In the genomic region with DNA sequence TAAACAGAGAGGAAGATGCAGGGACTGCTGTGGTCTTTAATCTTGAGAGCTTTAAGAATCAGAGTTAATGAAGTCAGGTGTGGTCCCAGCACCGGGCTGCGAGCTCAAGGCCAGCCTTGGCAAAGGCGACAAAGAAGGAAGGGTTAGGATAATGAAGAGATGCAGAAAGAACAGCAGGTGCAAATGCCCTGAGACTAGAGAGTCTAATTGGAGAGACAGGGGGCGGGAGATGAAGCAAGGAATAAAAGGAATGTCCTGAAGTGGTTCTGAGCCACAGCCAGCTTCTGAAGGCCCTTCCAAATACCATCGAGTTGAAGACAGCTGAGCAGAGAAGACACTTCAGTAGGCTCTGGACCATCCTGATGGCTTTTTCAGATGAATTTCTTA, we compare ENCODE assay signal across 8 mouse cellular contexts. TPM values are rescaled to one million over a fixed set of nuclear protein-coding genes. Genes with fewer than 3 reads are reported as not detected.
A peak's percentile ranks its signal among the peaks of the same experiment; 100 is the strongest.
DNase-seq lines count a peak whose midpoint lies in the region; ATAC-seq and TF ChIP-seq lines count a peak whose summit lies in the region.

No protein-coding gene starts in this region.

- peak overlapping the region; percentile 72 for H3K4me3 ChIP-seq in heart, embryonic 15.5 days
- H3K4me3 ChIP-seq in G1E (ENCODE audit: low read depth, low read length) = peak overlapping the region; percentile 76
- peak overlapping the region; percentile 74 for H3K4me3 ChIP-seq in forebrain, postnatal 0 days (ENCODE audit: low read depth, low read length)

- no peak for DNase-seq in heart, adult 8-10 months (ENCODE audit: low spot score)
- DNase-seq in G1E (ENCODE audit: low spot score) = no peak
- no peak for DNase-seq in forebrain, postnatal 0 days
- DNase-seq in spleen, adult 12 weeks (ENCODE audit: low spot score) = no peak
- no peak for DNase-seq in cerebellum, adult 11 months

- no peaks in the 10 kb centered on the region for H3K9me3 ChIP-seq in heart, embryonic 15.5 days (replicated peaks)
- no peaks in the 10 kb centered on the region for H3K9me3 ChIP-seq in G1E (replicated peaks)
- no peaks in the 10 kb centered on the region for H3K9me3 ChIP-seq in forebrain, postnatal 0 days (ENCODE audit: low read length)

- H3K27ac ChIP-seq in heart, embryonic 15.5 days = peak overlapping the region; percentile 89
- H3K27ac ChIP-seq in forebrain, postnatal 0 days (ENCODE audit: low read depth, low read length) = peak overlapping the region; percentile 95

- H3K4me2 ChIP-seq in heart, embryonic 15.5 days = peak overlapping the region; percentile 98
- peak overlapping the region; percentile 77 for H3K4me2 ChIP-seq in forebrain, postnatal 0 days (ENCODE audit: low read depth)

- H3K9ac ChIP-seq in heart, embryonic 15.5 days = peak overlapping the region; percentile 82
- H3K9ac ChIP-seq in forebrain, postnatal 0 days = peak overlapping the region; percentile 84

- no peaks in the 10 kb centered on the region for H3K27me3 ChIP-seq in heart, embryonic 15.5 days
- no peaks in the 10 kb centered on the region for H3K27me3 ChIP-seq in G1E (ENCODE audit: insufficient read depth, low read length)
- no peaks in the 10 kb centered on the region for H3K27me3 ChIP-seq in forebrain, postnatal 0 days (ENCODE audit: insufficient read depth, low read length)

- 9% methylated on average over 5 of the region's 5 CpGs for WGBS in heart, embryonic 15.5 days
- 4% methylated on average over 5 of the region's 5 CpGs for whole genome bisulfite sequencing in forebrain, postnatal 0 days

- peaks cover 29% of the 10 kb centered on the region for H3K4me1 ChIP-seq in heart, embryonic 15.5 days (replicated peaks)
- peaks cover 74% of the 10 kb centered on the region for H3K4me1 ChIP-seq in G1E (ENCODE audit: insufficient read depth, low read depth, low read length)
- H3K4me1 ChIP-seq in forebrain, postnatal 0 days (ENCODE audit: insufficient read depth) = peaks cover 13% of the 10 kb centered on the region; the same call in 1 of the 2 replicates

- H3K36me3 ChIP-seq in heart, embryonic 15.5 days = peaks cover 21% of the 10 kb centered on the region
- H3K36me3 ChIP-seq in G1E (replicated peaks) = peaks cover 66% of the 10 kb centered on the region
- H3K36me3 ChIP-seq in forebrain, postnatal 0 days (ENCODE audit: insufficient read depth) = peaks cover 39% of the 10 kb centered on the region

- no peak for ATAC-seq in heart, embryonic 15.5 days (replicated peaks; ENCODE audit: insufficient number of reproducible peaks, insufficient read depth, low FRiP score, low read depth)
- ATAC-seq in G1E (ENCODE audit: extremely low read depth, insufficient number of reproducible peaks, low FRiP score, poor library complexity, severe bottlenecking) = no peak
- ATAC-seq in forebrain, postnatal 0 days = no peak
- ATAC-seq in megakaryocyte, adult 5-6 weeks (ENCODE audit: poor library complexity, severe bottlenecking) = 0 out of 2 replicates have a peak, but pooled peaks have one; percentile 1
- ATAC-seq in megakaryocyte-erythroid progenitor cell, adult 5-6 weeks (replicated peaks; ENCODE audit: low FRiP score, low TSS enrichment, poor library complexity, severe bottlenecking) = no peak

- TF ChIP-seq CTCF in G1E (IDR thresholded peaks at IDR 0.05; ENCODE audit: low read depth, low read length) = no peak
- no peak for TF ChIP-seq CTCF in forebrain, postnatal 0 days (IDR thresholded peaks at IDR 0.05; ENCODE audit: low read depth)

RNA-seq across cellular contexts. Expression of gene Dhrs13, which starts 0.7 kb away (rescaled TPM):
- polyA plus RNA-seq in heart, embryonic 15.5 days (2015; fragmentation: Nextera tagmentation; extraction: Ambion mirVana) = 10.7 and 14.0 TPM in 2 replicates
- total RNA-seq in heart, adult 8-10 months (2022) = 1 to 10 TPM; 2.8 to 5.1 (median 4.2) TPM
- total RNA-seq in G1E (2014; fragmentation: Nextera tagmentation) = 7.2 and 11.0 TPM in 2 replicates
- total RNA-seq in G1E (2017) = 9.2 and 10.0 TPM in 2 replicates
- polyA plus RNA-seq in G1E (2012) = 6.9 and 7.9 TPM in 2 replicates
- 48.4 and 59.2 TPM in 2 replicates for total RNA-seq in forebrain, postnatal 0 days (2014; rRNA removed)
- 40.5 and 48.4 TPM in 2 replicates for polyA plus RNA-seq in forebrain, postnatal 0 days (2015; fragmentation: Nextera tagmentation; extraction: Ambion mirVana)
- total RNA-seq in megakaryocyte, adult 5-6 weeks (2015) = 4.8 and 5.6 TPM in 2 replicates
- total RNA-seq in megakaryocyte, adult 5-6 weeks (2017) = 3.5 and 5.3 TPM in 2 replicates
- 11.8 and 14.4 TPM in 2 replicates for total RNA-seq in megakaryocyte-erythroid progenitor cell, adult 5-6 weeks (2014; fragmentation: Nextera tagmentation)
- total RNA-seq in megakaryocyte-erythroid progenitor cell, adult 5-6 weeks (2017) = 9.7 and 14.2 TPM in 2 replicates

RNA-seq across cellular contexts. Expression of gene Flot2, which starts 4.9 kb away (rescaled TPM):
- 85.8 and 100 TPM in 2 replicates for polyA plus RNA-seq in heart, embryonic 15.5 days (2015; fragmentation: Nextera tagmentation; extraction: Ambion mirVana)
- 10 to 100 TPM; 53.5 to 62.6 (median 56.4) TPM for total RNA-seq in heart, adult 8-10 months (2022)
- 18.0 and 19.4 TPM in 2 replicates for total RNA-seq in G1E (2014; fragmentation: Nextera tagmentation)
- 20.6 and 21.3 TPM in 2 replicates for total RNA-seq in G1E (2017)
- polyA plus RNA-seq in G1E (2012) = 13.8 and 15.6 TPM in 2 replicates
- 77.1 and 83.9 TPM in 2 replicates for total RNA-seq in forebrain, postnatal 0 days (2014; rRNA removed)
- 101 and 105 TPM in 2 replicates for polyA plus RNA-seq in forebrain, postnatal 0 days (2015; fragmentation: Nextera tagmentation; extraction: Ambion mirVana)
- total RNA-seq in megakaryocyte, adult 5-6 weeks (2015) = 82.9 and 91.4 TPM in 2 replicates
- total RNA-seq in megakaryocyte, adult 5-6 weeks (2017) = 140 and 141 TPM in 2 replicates
- total RNA-seq in megakaryocyte-erythroid progenitor cell, adult 5-6 weeks (2014; fragmentation: Nextera tagmentation) = 19.2 and 19.7 TPM in 2 replicates
- 23.2 and 23.6 TPM in 2 replicates for total RNA-seq in megakaryocyte-erythroid progenitor cell, adult 5-6 weeks (2017)

RNA-seq across cellular contexts. Expression of gene Eral1, which starts 47.4 kb away (rescaled TPM):
- polyA plus RNA-seq in heart, embryonic 15.5 days (2015; fragmentation: Nextera tagmentation; extraction: Ambion mirVana) = 21.1 and 24.5 TPM in 2 replicates
- 10 to 100 TPM; 25.9 to 31.5 (median 28.5) TPM for total RNA-seq in heart, adult 8-10 months (2022)
- total RNA-seq in G1E (2014; fragmentation: Nextera tagmentation) = 60.3 and 65.4 TPM in 2 replicates
- 35.0 and 35.7 TPM in 2 replicates for total RNA-seq in G1E (2017)
- 5.0 and 8.7 TPM in 2 replicates for polyA plus RNA-seq in G1E (2012)
- total RNA-seq in forebrain, postnatal 0 days (2014; rRNA removed) = 27.4 and 30.3 TPM in 2 replicates
- polyA plus RNA-seq in forebrain, postnatal 0 days (2015; fragmentation: Nextera tagmentation; extraction: Ambion mirVana) = 25.5 and 26.7 TPM in 2 replicates
- 14.1 and 19.2 TPM in 2 replicates for total RNA-seq in megakaryocyte, adult 5-6 weeks (2015)
- total RNA-seq in megakaryocyte, adult 5-6 weeks (2017) = 20.9 and 22.1 TPM in 2 replicates
- 26.2 and 32.2 TPM in 2 replicates for total RNA-seq in megakaryocyte-erythroid progenitor cell, adult 5-6 weeks (2014; fragmentation: Nextera tagmentation)
- total RNA-seq in megakaryocyte-erythroid progenitor cell, adult 5-6 weeks (2017) = 34.9 and 36.6 TPM in 2 replicates

RNA-seq across cellular contexts. Expression of gene Phf12, which starts 50.2 kb away (rescaled TPM):
- polyA plus RNA-seq in heart, embryonic 15.5 days (2015; fragmentation: Nextera tagmentation; extraction: Ambion mirVana) = 9.6 and 12.8 TPM in 2 replicates
- total RNA-seq in heart, adult 8-10 months (2022) = 10 to 100 TPM; 24.8 to 27.5 (median 26.0) TPM
- 157 and 172 TPM in 2 replicates for total RNA-seq in G1E (2014; fragmentation: Nextera tagmentation)
- 23.0 and 24.7 TPM in 2 replicates for total RNA-seq in G1E (2017)
- polyA plus RNA-seq in G1E (2012) = 212 and 215 TPM in 2 replicates
- 35.9 and 49.3 TPM in 2 replicates for total RNA-seq in forebrain, postnatal 0 days (2014; rRNA removed)
- 6.2 and 9.1 TPM in 2 replicates for polyA plus RNA-seq in forebrain, postnatal 0 days (2015; fragmentation: Nextera tagmentation; extraction: Ambion mirVana)
- total RNA-seq in megakaryocyte, adult 5-6 weeks (2015) = 51.2 and 64.5 TPM in 2 replicates
- 21.0 and 26.3 TPM in 2 replicates for total RNA-seq in megakaryocyte, adult 5-6 weeks (2017)
- 79.7 and 94.6 TPM in 2 replicates for total RNA-seq in megakaryocyte-erythroid progenitor cell, adult 5-6 weeks (2014; fragmentation: Nextera tagmentation)
- total RNA-seq in megakaryocyte-erythroid progenitor cell, adult 5-6 weeks (2017) = 23.3 and 26.9 TPM in 2 replicates
